Comparison of ENCODE assay signal across 8 mouse cellular contexts in the genomic region with DNA sequence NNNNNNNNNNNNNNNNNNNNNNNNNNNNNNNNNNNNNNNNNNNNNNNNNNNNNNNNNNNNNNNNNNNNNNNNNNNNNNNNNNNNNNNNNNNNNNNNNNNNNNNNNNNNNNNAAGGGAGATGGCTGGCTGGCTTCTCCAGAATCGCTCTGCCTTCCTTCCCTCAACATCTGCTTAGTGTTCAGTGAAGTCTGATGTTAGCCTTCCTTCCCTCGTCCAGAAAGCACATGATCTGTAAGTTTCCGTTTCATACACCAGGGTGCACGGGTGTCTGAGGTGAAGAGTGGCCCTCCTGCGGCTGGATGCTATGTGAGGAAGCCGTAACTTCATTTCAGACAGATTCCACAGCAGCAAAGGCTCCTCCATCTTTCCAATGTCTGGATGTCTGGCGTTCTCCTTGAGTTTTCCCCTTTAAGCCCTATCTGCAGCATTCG. TPM values are rescaled to one million over a fixed set of nuclear protein-coding genes. Genes with fewer than 3 reads are reported as not detected.
DNase-seq lines count a peak whose midpoint lies in the region; ATAC-seq and TF ChIP-seq lines count a peak whose summit lies in the region.

No protein-coding gene starts in this region.

- H3K9ac ChIP-seq in kidney, postnatal 0 days (ENCODE audit: low read depth, low read length) = no peak overlapping the region
- no peak overlapping the region for H3K9ac ChIP-seq in intestine, embryonic 14.5 days (ENCODE audit: low read length)
- no peak overlapping the region for H3K9ac ChIP-seq in forebrain, postnatal 0 days

- H3K4me3 ChIP-seq in kidney, postnatal 0 days (replicated peaks; ENCODE audit: low read depth, low read length) = no peak overlapping the region
- H3K4me3 ChIP-seq in brown adipose tissue, adult 24 weeks (ENCODE audit: insufficient read depth, low read depth, low read length) = peak overlapping the region; percentile 39; the same call in 1 of the 2 replicates
- H3K4me3 ChIP-seq in intestine, embryonic 14.5 days (ENCODE audit: low read depth, low read length) = no peak overlapping the region
- H3K4me3 ChIP-seq in forebrain, postnatal 0 days (ENCODE audit: low read depth, low read length) = no peak overlapping the region

- ATAC-seq in kidney, postnatal 0 days (replicated peaks; ENCODE audit: low FRiP score, low read depth) = no peak
- peak; percentile 65 for ATAC-seq in intestine, embryonic 14.5 days (replicated peaks; ENCODE audit: low FRiP score, low TSS enrichment, low read depth)
- ATAC-seq in forebrain, postnatal 0 days = no peak

- no peak for DNase-seq in kidney, postnatal 0 days (ENCODE audit: low spot score)
- no peak for DNase-seq in kidney, postnatal 10 days
- DNase-seq in intestine, embryonic 14.5 days (ENCODE audit: low spot score) = peak; percentile 56
- peak; percentile 15 for DNase-seq in splenic B cell, adult 2 months (ENCODE audit: low read depth, low spot score)
- DNase-seq in cerebellum, adult 18-20 months = no peak
- no peak for DNase-seq in cerebellum, adult 9-11 months
- DNase-seq in forebrain, postnatal 0 days = no peak

- H3K4me2 ChIP-seq in kidney, postnatal 0 days (ENCODE audit: low read length) = peak overlapping the region; percentile 46; the same call in 1 of the 2 replicates
- H3K4me2 ChIP-seq in intestine, embryonic 14.5 days (ENCODE audit: low read length) = peak overlapping the region; percentile 42
- H3K4me2 ChIP-seq in forebrain, postnatal 0 days (ENCODE audit: low read depth) = no peak overlapping the region

- 51% methylated on average over 8 of the region's 8 CpGs for WGBS in kidney, postnatal 0 days
- 36% methylated on average over 8 of the region's 8 CpGs for WGBS in intestine, embryonic 14.5 days
- 81% methylated on average over 8 of the region's 8 CpGs for WGBS in forebrain, postnatal 0 days

- no peak for TF ChIP-seq CTCF in kidney, postnatal 0 days (IDR thresholded peaks at IDR 0.05; ENCODE audit: low read depth)
- TF ChIP-seq CTCF in forebrain, postnatal 0 days (IDR thresholded peaks at IDR 0.05; ENCODE audit: low read depth) = no peak

- peaks cover 10% of the 10 kb centered on the region for H3K4me1 ChIP-seq in kidney, postnatal 0 days (replicated peaks; ENCODE audit: insufficient read depth, low read length)
- peaks cover 8% of the 10 kb centered on the region for H3K4me1 ChIP-seq in brown adipose tissue, adult 24 weeks (ENCODE audit: control insufficient read depth, insufficient read depth, insufficient read length, low read length)
- H3K4me1 ChIP-seq in intestine, embryonic 14.5 days (replicated peaks; ENCODE audit: control insufficient read depth, insufficient read depth, low read length) = peaks cover 22% of the 10 kb centered on the region
- H3K4me1 ChIP-seq in forebrain, postnatal 0 days (ENCODE audit: insufficient read depth) = no peaks in the 10 kb centered on the region

- H3K27ac ChIP-seq in kidney, postnatal 0 days = no peak overlapping the region
- H3K27ac ChIP-seq in brown adipose tissue, adult 24 weeks (replicated peaks; ENCODE audit: low read depth, low read length) = no peak overlapping the region
- peak overlapping the region; percentile 34; the same call in 1 of the 2 replicates for H3K27ac ChIP-seq in intestine, embryonic 14.5 days (ENCODE audit: low read depth)
- H3K27ac ChIP-seq in forebrain, postnatal 0 days (ENCODE audit: low read depth, low read length) = no peak overlapping the region

- no peaks in the 10 kb centered on the region for H3K27me3 ChIP-seq in kidney, postnatal 0 days (ENCODE audit: insufficient read depth, low read length)
- no peaks in the 10 kb centered on the region for H3K27me3 ChIP-seq in intestine, embryonic 14.5 days (replicated peaks; ENCODE audit: control insufficient read depth, insufficient read depth, low read length)
- H3K27me3 ChIP-seq in splenic B cell, adult 2 months (ENCODE audit: control insufficient read depth, insufficient read depth, low read length, poor library complexity, severe bottlenecking) = no peaks in the 10 kb centered on the region
- H3K27me3 ChIP-seq in forebrain, postnatal 0 days (ENCODE audit: insufficient read depth, low read length) = no peaks in the 10 kb centered on the region

- no peaks in the 10 kb centered on the region for H3K9me3 ChIP-seq in kidney, postnatal 0 days (replicated peaks; ENCODE audit: low read length)
- no peaks in the 10 kb centered on the region for H3K9me3 ChIP-seq in intestine, embryonic 14.5 days (ENCODE audit: control insufficient read depth, low read length)
- H3K9me3 ChIP-seq in forebrain, postnatal 0 days (ENCODE audit: low read length) = no peaks in the 10 kb centered on the region

- no peaks in the 10 kb centered on the region for H3K36me3 ChIP-seq in kidney, postnatal 0 days (ENCODE audit: insufficient read depth, low read length)
- no peaks in the 10 kb centered on the region for H3K36me3 ChIP-seq in intestine, embryonic 14.5 days (ENCODE audit: control insufficient read depth, insufficient read depth, low read length)
- H3K36me3 ChIP-seq in splenic B cell, adult 2 months (ENCODE audit: control insufficient read depth, insufficient read depth, low read length, poor library complexity, severe bottlenecking) = no peaks in the 10 kb centered on the region
- no peaks in the 10 kb centered on the region for H3K36me3 ChIP-seq in forebrain, postnatal 0 days (ENCODE audit: insufficient read depth)

RNA-seq across cellular contexts. Expression of a gene that starts 32.1 kb away (rescaled TPM):
- 5.5 and 8.5 TPM in 2 replicates for polyA plus RNA-seq in kidney, postnatal 0 days (2015; fragmentation: Nextera tagmentation; extraction: Ambion mirVana)
- 28.2 and 36.0 TPM in 2 replicates for polyA plus RNA-seq in brown adipose tissue, adult 24 weeks (2012; ENCODE audit: insufficient read depth, insufficient read length, missing spikeins)
- 3.9 TPM in 2 replicates for polyA plus RNA-seq in intestine, embryonic 14.5 days (2014; fragmentation: Nextera tagmentation; extraction: Ambion mirVana)
- 10.7 and 14.7 TPM in 2 replicates for total RNA-seq in forebrain, postnatal 0 days (2014; rRNA removed)
- polyA plus RNA-seq in forebrain, postnatal 0 days (2015; fragmentation: Nextera tagmentation; extraction: Ambion mirVana) = 8.7 and 11.0 TPM in 2 replicates

Comparison
In these comparisons a context has a peak if more than half of its experiments do, and no peak if none do; other contexts are left out.
1. DNase-seq: peak in intestine, embryonic 14.5 days (single experiment) and splenic B cell, adult 2 months (single experiment); none in kidney, postnatal 0 days (single experiment), kidney, postnatal 10 days (single experiment), cerebellum, adult 18-20 months (0 of 2), cerebellum, adult 9-11 months (single experiment) and forebrain, postnatal 0 days (single experiment).